Mouse (Mus musculus): Measurements from ENCODE around the gene Mmp14.

DNA sequence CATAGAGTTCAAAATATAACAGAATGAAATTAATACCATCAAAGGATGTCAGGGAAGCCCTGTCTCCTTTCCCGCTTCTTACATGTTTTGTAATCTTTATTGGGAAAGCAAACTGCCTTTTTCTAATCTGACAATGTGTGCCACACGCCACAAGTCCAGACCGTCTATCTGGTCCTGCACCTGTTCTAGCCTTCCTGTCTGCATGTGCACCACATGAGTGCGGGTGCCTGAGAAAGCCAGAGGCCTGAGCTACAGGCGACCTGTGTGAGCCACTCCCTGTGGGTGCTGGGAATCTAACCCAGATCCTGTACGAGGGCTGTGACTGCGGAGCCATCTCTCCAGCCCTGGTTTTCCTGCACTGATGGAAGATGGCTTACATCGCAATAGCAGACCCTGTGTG, 47.0 kb upstream of the Mmp14 start:
- no peak for TF ChIP-seq CTCF (IDR thresholded peaks at IDR 0.05; ENCODE audit: low read depth)
- TF ChIP-seq EP300 (IDR thresholded peaks at IDR 0.05; ENCODE audit: low read depth): no peak
